Mouse (Mus musculus): ENCODE measurements at regions not wholly inside any gene's neighbourhood (a gene's known extent, or its start where the extent isn't known, plus 50 kb on each side); places are given as distances from the start of the nearest gene placed in this dataset.

DNA sequence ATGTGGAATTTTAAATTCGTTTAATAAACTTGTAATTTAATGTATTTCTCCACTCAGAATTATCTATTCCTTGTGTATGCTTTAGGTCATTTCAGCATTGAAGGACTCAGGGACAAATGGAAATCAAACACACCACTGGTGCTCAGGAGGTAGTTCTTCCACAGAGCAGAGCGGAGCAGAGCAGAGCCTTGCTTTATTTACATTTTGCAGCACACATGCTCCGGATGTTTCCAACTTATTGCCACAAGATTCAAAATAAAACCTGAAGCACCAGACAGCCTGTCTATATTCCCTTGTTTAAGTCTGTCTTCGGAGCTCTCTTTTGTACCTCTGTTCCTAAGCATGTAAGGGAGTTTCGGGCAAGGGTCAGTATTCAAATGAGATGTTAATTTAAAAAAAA lies 135.2 kb upstream of the Meis2 start:
- no peak for DNase-seq

DNA sequence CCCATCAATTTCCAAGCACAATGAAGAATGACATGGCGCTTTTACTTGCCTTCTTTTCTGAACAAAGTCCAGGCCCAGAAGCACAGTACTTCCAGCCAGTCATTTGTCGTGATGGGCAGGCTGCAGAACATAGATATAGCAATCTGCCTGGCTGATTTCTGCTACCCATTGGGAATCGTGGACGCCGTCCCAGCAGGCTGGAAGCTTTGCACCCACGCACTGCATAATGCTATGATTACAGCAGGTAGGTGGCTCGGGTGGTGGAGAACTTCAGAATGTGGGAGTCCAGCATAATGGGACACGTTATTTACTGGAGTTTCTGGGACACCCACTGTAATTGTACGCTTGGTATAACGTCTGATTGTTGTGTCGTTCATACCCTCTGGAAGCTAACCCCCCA lies 116.2 kb upstream of the Meis2 start:
- no peak for DNase-seq

DNA sequence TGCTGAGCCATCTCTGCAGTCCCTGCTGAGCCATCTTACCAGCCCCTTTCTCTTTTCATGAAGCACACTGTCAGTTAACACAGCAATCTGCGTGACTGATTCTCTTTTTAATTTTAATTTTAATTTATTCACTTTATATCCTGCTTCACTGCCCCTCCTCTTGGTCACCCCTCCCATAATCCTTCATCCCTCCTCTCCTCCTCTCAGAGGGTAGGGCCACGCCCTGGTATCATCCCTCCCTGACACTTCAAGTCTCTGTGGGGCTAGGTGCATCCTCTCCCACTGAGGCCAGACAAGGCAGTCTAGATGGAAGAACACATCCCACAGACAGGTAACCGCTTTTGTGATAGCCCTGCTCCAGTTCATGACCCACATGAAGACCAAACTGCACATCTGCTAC lies 111.5 kb upstream of the Meis2 start:
- no peak for DNase-seq

DNA sequence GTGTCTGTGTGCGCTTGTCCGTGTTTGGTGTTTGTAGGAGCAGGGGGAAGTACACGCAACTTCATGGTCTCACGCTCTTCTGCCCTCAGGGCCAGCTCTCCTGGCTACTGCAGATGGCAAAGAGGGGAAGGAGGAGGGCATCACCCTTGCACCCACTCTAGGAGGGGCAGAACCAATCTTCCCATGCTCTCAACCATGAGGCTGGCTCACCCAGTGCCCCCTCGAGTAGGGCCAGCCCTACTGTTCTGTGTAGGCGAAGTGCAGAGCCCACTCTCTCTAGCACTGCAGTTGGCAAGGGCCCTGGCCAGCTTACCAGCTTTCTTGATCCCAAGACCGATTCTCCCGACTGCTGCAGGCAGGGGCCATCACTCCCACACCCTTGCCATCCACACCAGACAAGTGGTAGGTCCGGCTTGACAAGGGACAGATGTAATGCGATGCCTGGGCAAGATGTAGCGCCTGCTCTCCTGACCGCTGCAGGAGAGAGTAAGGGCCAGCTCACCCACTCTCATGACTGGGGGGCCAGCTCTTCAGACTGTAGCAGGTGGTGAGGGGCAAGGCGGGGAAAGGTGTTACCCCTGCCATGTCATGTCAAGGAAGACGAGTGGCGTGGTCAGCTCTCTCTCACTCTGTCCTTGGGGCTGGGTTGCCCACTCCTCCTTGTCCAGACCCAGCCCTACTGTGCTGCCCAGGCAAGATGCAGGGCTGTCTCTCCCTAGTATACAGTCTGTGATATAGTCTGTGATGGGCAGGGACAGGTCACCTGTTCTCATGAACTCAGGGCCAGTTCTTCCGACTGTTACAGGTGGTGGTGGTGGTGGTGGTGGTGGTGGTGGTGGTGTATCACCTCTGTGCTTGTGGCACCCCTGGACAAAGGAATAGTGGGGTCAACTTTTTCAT lies 100.5 kb upstream of the Meis2 start:
- DNase-seq, result no peak

Measured in adrenal gland, postnatal 36 days (tissue).